In the genomic region with DNA sequence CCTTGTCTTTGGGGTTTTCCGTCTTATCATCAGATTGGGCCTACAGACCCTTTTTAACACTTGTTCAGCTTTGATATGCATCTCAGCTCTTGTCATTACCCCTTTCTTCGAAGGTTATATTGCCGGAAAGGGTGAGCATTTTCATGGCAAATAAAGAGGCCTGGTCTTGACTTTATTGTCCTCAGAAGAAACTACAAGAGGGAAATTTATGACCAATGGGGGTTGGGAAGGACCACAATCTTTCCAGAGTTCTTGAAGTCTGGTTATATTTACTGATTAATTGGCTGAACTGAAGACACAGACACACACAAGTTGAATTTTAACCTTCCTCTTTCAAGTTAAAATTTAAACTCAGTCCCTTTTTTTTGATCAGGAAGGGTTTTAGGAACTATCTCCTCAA, we compare ENCODE assay signal across 25 mouse cellular contexts. TPM values are rescaled to one million over a fixed set of nuclear protein-coding genes. Genes with fewer than 3 reads are reported as not detected.
"Had no signal": no experiment of that assay in that cellular context is flagged by ENCODE, and none has a peak within 500 bp of the region (broad histone marks: within the 10 kb centered on the region; RNA-seq: fewer than 3 reads in every experiment).

No protein-coding gene starts in this region.

- ATAC-seq: lung, postnatal 0 days; midbrain, embryonic 13.5 days; midbrain, embryonic 15.5 days had no signal

- H3K27ac ChIP-seq: lung, embryonic 15.5 days; macrophage; midbrain, embryonic 13.5 days; midbrain, embryonic 15.5 days; neural tube, embryonic 12.5 days; stomach, embryonic 15.5 days; stomach, postnatal 0 days had no signal

- H3K9ac ChIP-seq: lung, embryonic 15.5 days; midbrain, embryonic 13.5 days; midbrain, embryonic 15.5 days; neural tube, embryonic 12.5 days; stomach, embryonic 15.5 days had no signal

- H3K4me2 ChIP-seq: lung, embryonic 15.5 days; midbrain, embryonic 11.5 days; midbrain, embryonic 13.5 days; midbrain, embryonic 15.5 days; neural tube, embryonic 12.5 days; stomach, embryonic 15.5 days had no signal

- H3K9me3 ChIP-seq: lung, embryonic 15.5 days; midbrain, embryonic 13.5 days; midbrain, embryonic 15.5 days; neural tube, embryonic 12.5 days; stomach, embryonic 15.5 days had no signal

- H3K36me3 ChIP-seq: lung, embryonic 15.5 days; midbrain, embryonic 13.5 days; midbrain, embryonic 15.5 days; neural tube, embryonic 12.5 days; stomach, embryonic 15.5 days had no signal

- DNase-seq: lung, adult 2 months; lung, postnatal 14 days; lung, postnatal 36 days; right cerebral cortex, postnatal 14 days; thymus, adult 2 months; thymus, postnatal 25 days; thymus, postnatal 4 days had no signal

- H3K4me3 ChIP-seq: lung, embryonic 15.5 days; megakaryocyte, embryonic 14.5 days; midbrain, embryonic 13.5 days; midbrain, embryonic 15.5 days; neural tube, embryonic 12.5 days; stomach, embryonic 15.5 days had no signal

- H3K4me1 ChIP-seq: lung, embryonic 15.5 days; megakaryocyte, embryonic 14.5 days; midbrain, embryonic 13.5 days; midbrain, embryonic 15.5 days; neural tube, embryonic 12.5 days; stomach, embryonic 15.5 days had no signal

RNA-seq across cellular contexts. Expression of gene Cdx4, which starts 4.7 kb away (rescaled TPM):
- total RNA-seq: megakaryocyte progenitor cell, adult 5-6 weeks; midbrain, postnatal 0 days; monocyte, adult 5-6 weeks; neutrophil, adult 5-6 weeks had no signal
- polyA plus RNA-seq: lung, adult 2 months; lung, embryonic 15.5 days; lung, postnatal 0 days; macrophage; midbrain, embryonic 11.5 days; midbrain, embryonic 13.5 days; midbrain, embryonic 15.5 days; midbrain, postnatal 0 days; neural tube, embryonic 12.5 days; neural tube, embryonic 14.5 days; spleen, adult 2 months; stomach, embryonic 15.5 days; stomach, postnatal 0 days; testis, adult 2 months; thymus, adult 2 months; urinary bladder, adult 2 months had no signal

RNA-seq across cellular contexts. Expression of gene Chic1, which starts 30.4 kb away (rescaled TPM):
- polyA plus RNA-seq: macrophage had no signal
